Mouse (Mus musculus) megakaryocyte progenitor cell, adult 5-6 weeks (primary cell): Measurements from ENCODE around the gene Tjp3. TPM values are rescaled to one million over a fixed set of nuclear protein-coding genes. Genes with fewer than 3 reads are reported as not detected.

Experiments used
- ATAC-seq: replicated peaks from 2 replicates; pipeline ENCODE4 v1.8.0; 2016; ENCODE audit warnings: mild to moderate bottlenecking, moderate TSS enrichment, inconsistent platforms; ENCODE audit not compliant: poor library complexity
- total RNA-seq, 2 experiments: library from RNA; stranded (forward) in 1 of 2; stranded (reverse) in 1 of 2; fragments of 157-497, 149-512 nt in 1 of 2; fragments of 200-1000 nt in 1 of 2; gene quantifications; 2 replicates each; pipeline versions ENCODE4 v1.2.3 to v1.2.4; 2015 to 2017

The Tjp3 gene
- total RNA-seq (2015): 2.3 TPM in 2 replicates
- 3.9 and 5.2 TPM in 2 replicates for total RNA-seq (2017)

- ATAC-seq: no peak
Observed at GRCm38 (mm10) chr10:81291511-81292104, at the start of gene Tjp3. Gene Tjp3 (minus strand): TSS chr10:81291581.

GRCm38 (mm10) chr10:81340551-81341332 is 49.4 kb upstream of the Tjp3 start:
- no peak for ATAC-seq

- no peak for ATAC-seq
Observed at GRCm38 (mm10) chr10:81336558-81336957, 45.2 kb upstream of the Tjp3 start.

GRCm38 (mm10) chr10:81335393-81336340 is 44.3 kb upstream of the Tjp3 start:
- no peak for ATAC-seq

- ATAC-seq: no peak
Observed at GRCm38 (mm10) chr10:81334324-81334723, 42.9 kb upstream of the Tjp3 start.

- no peak for ATAC-seq
Observed at GRCm38 (mm10) chr10:81332277-81332676, 40.9 kb upstream of the Tjp3 start.

GRCm38 (mm10) chr10:81330007-81330406 is 38.6 kb upstream of the Tjp3 start:
- no peak for ATAC-seq

- no peak; the same call in 1 of the 2 replicates for ATAC-seq
Observed at GRCm38 (mm10) chr10:81329194-81329975, 38.0 kb upstream of the Tjp3 start.

- ATAC-seq: peak; percentile 71
Observed at GRCm38 (mm10) chr10:81328386-81328785, 37.0 kb upstream of the Tjp3 start, which contains the start of gene Tbxa2r. Gene Tbxa2r (plus strand): TSS chr10:81328731.

GRCm38 (mm10) chr10:81327959-81328358 is 36.6 kb upstream of the Tjp3 start:
- ATAC-seq: no peak

- ATAC-seq: peak; percentile 30
Observed at GRCm38 (mm10) chr10:81326858-81327257, 35.5 kb upstream of the Tjp3 start.

GRCm38 (mm10) chr10:81325781-81326180 is 34.4 kb upstream of the Tjp3 start:
- no peak for ATAC-seq

GRCm38 (mm10) chr10:81325176-81325575 is 33.8 kb upstream of the Tjp3 start:
- no peak for ATAC-seq

GRCm38 (mm10) chr10:81323791-81324530 is 32.6 kb upstream of the Tjp3 start:
- ATAC-seq: no peak

GRCm38 (mm10) chr10:81323141-81323775 is 31.9 kb upstream of the Tjp3 start:
- ATAC-seq: no peak

- ATAC-seq: no peak
Observed at GRCm38 (mm10) chr10:81322444-81322843, 31.1 kb upstream of the Tjp3 start.

- ATAC-seq: no peak
Observed at GRCm38 (mm10) chr10:81321436-81321835, 30.1 kb upstream of the Tjp3 start.

- ATAC-seq: peak; percentile 69
Observed at GRCm38 (mm10) chr10:81320550-81321347, 29.4 kb upstream of the Tjp3 start, which contains the start of gene Cactin. Gene Cactin (plus strand): TSS chr10:81321103.
